Mouse (Mus musculus): ENCODE data around the gene Cd274.

GRCm38 (mm10) chr19:29391279-29391678 lies 24.0 kb downstream of the Cd274 start:
- TF ChIP-seq POLR2A (IDR thresholded peaks at IDR 0.05; ENCODE audit: insufficient read depth, low read depth, low read length) (no peak), CTCF (IDR thresholded peaks at IDR 0.05; ENCODE audit: insufficient read depth, low read depth, low read length) (no peak)
